Mouse (Mus musculus): Measurements from ENCODE around the gene Hsd3b7. TPM values are rescaled to one million over a fixed set of nuclear protein-coding genes. Genes with fewer than 3 reads are reported as not detected.
"Not testable (repeated sequence)": the region's sequence is repeated elsewhere in the genome, so short reads cannot be mapped to it uniquely, and the experiment has no call there.

The Hsd3b7 gene
- polyA plus RNA-seq, 1 experiment from 2014 or later, result 28.3 TPM

DNA sequence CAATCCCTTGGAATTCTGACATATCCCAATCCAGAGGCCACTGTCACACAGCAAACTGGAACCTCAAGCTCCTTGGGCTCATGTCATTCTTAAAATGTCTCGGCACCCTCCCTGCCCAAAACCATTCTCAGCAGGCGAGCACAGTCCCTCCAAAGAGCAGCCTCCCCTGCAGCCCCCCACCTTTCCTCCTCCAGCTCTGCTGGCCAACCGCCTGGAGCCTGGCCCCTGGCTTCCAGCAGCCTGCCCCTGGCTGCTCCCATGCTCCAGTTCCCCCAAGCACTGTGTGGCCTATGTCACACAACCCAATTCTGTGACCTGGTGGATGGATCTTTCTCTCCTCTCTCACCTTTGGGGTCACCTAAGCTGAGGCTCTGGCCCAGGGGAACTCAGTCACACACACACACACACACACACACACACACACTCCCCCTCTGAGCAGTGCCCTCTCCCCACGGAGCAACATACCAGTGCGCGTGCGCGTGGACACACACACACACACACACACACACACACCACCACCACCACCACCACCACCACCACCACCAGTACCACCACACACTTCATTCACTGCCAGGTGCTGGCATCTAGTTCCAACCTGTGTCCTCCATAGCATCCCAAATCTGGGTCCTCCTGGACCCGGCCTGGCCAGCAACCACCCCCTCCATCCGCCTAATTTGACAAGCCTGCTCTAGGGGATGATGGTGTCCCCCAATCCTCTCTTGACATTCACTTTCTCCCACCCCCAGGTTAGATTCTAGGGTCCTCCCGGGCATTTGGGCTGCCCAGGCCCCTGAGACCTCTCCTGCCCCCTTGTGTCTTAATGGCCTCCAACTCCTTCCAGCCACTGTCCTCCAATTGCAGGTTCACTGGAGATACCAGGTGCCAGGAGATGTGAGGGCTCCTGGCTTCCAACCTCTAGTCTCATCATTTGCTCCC lies 23.1 kb downstream of the Hsd3b7 start:
- Histone ChIP-seq H3K27me3 (ENCODE audit: insufficient read depth, low read length) (no peaks in the 10 kb centered on the region), H3K9ac (ENCODE audit: low read depth, low read length) (peak overlapping the region; percentile 73; the same call in 1 of the 2 replicates), H3K36me3 (ENCODE audit: insufficient read depth, low read length) (no peaks in the 10 kb centered on the region), H3K9me3 (replicated peaks; ENCODE audit: low read length) (no peaks in the 10 kb centered on the region), H3K4me2 (ENCODE audit: low read length) (peak overlapping the region; percentile 87), H3K4me1 (replicated peaks; ENCODE audit: insufficient read depth, low read length) (peaks cover 9% of the 10 kb centered on the region; the same call in 1 of the 2 replicates), H3K27ac (no peak overlapping the region), H3K4me3 (replicated peaks; ENCODE audit: low read depth, low read length) (peak overlapping the region; percentile 60)
- TF ChIP-seq CTCF (IDR thresholded peaks at IDR 0.05; ENCODE audit: low read depth), result peak; percentile 35; the same call in 1 of the 2 replicates
- WGBS, result 60% methylated on average over 11 of the region's 11 CpGs
- ATAC-seq (replicated peaks; ENCODE audit: low FRiP score, low read depth) (peak; percentile 23; the same call in 1 of the 2 replicates), DNase-seq (ENCODE audit: low spot score) (no peak)

DNA sequence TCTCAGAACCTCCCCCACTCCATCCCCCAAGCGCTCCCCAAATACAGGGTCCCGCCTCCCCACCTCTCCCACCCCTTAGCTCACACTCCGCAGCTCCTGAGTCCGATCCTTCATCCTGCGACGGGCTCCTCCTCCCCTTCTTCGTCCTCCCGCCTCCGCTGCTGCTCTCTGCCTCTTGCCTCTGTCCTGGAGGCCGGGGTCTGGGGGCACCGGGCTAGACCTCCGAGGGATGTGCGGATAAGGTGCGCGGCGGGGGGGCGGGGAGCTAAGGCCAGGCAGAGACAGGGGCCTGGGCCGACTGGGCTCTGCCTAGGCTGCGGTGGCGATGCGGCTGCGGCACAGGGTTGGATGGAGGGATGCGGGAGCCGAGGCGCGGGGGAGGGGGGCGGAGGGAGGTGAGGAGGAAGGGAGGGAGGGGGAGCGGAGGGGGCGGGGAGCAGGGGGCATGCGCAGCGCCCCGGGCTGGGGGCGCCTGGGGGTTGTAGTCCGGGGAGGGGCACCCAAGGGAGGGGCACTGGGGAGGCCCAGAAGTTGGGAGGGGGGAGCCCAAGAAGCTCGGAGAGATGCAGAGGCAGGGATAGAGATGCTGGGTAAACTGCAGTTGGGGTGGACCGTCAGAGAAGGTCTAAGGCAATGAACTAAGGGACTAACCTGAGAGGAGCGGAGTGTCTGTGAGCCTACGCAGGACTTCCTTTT lies 23.9 kb downstream of the Hsd3b7 start, which contains the start of the genes Stx4a and Stx1b:
Stx4a (plus strand) TSS at position 119 of the 696 bp plus-strand sequence.
Stx1b (minus strand) TSS at position 374 of the 696 bp plus-strand sequence.
- H3K4me1 ChIP-seq (replicated peaks; ENCODE audit: insufficient read depth, low read length), result peaks cover 9% of the 10 kb centered on the region; the same call in 1 of the 2 replicates
- peak; percentile 47; the same call in 1 of the 2 replicates for ATAC-seq (replicated peaks; ENCODE audit: low FRiP score, low read depth)
- peak within 1 kb of the TSS; percentile 60 for H3K4me3 ChIP-seq (replicated peaks; ENCODE audit: low read depth, low read length)
- no peaks in the 10 kb centered on the region for H3K36me3 ChIP-seq (ENCODE audit: insufficient read depth, low read length)
- H3K27ac ChIP-seq, result no peak within 1 kb of the TSS
- peak within 1 kb of the TSS; percentile 73 for H3K9ac ChIP-seq (ENCODE audit: low read depth, low read length)
- no peak for TF ChIP-seq CTCF (IDR thresholded peaks at IDR 0.05; ENCODE audit: low read depth)
- no peaks in the 10 kb centered on the region for H3K27me3 ChIP-seq (ENCODE audit: insufficient read depth, low read length)
- no peaks in the 10 kb centered on the region for H3K9me3 ChIP-seq (replicated peaks; ENCODE audit: low read length)
- DNase-seq (ENCODE audit: low spot score), result peak; percentile 52
- peak within 1 kb of the TSS; percentile 87 for H3K4me2 ChIP-seq (ENCODE audit: low read length)
- WGBS, result 3% methylated on average over 34 of the region's 38 CpGs

GRCm38 (mm10) chr7:127835550-127835949 lies 35.1 kb downstream of the Hsd3b7 start:
- WGBS, result 84% methylated on average over 2 of the region's 2 CpGs
- no peak for TF ChIP-seq CTCF (IDR thresholded peaks at IDR 0.05; ENCODE audit: low read depth)
- Histone ChIP-seq H3K4me3 (replicated peaks; ENCODE audit: low read depth, low read length) (no peak overlapping the region), H3K4me2 (ENCODE audit: low read length) (no peak overlapping the region), H3K27me3 (ENCODE audit: insufficient read depth, low read length) (no peaks in the 10 kb centered on the region), H3K36me3 (ENCODE audit: insufficient read depth, low read length) (no peaks in the 10 kb centered on the region), H3K4me1 (replicated peaks; ENCODE audit: insufficient read depth, low read length) (no peaks in the 10 kb centered on the region), H3K9ac (ENCODE audit: low read depth, low read length) (no peak overlapping the region), H3K9me3 (replicated peaks; ENCODE audit: low read length) (no peaks in the 10 kb centered on the region), H3K27ac (no peak overlapping the region)
- DNase-seq (ENCODE audit: low spot score) (no peak), ATAC-seq (replicated peaks; ENCODE audit: low FRiP score, low read depth) (no peak)

- no peak overlapping the region for H3K4me3 ChIP-seq (replicated peaks; ENCODE audit: low read depth, low read length)
- no peak overlapping the region for H3K4me2 ChIP-seq (ENCODE audit: low read length)
- TF ChIP-seq CTCF (IDR thresholded peaks at IDR 0.05; ENCODE audit: low read depth), result no peak
- H3K9ac ChIP-seq (ENCODE audit: low read depth, low read length), result no peak overlapping the region
- no peaks in the 10 kb centered on the region for H3K27me3 ChIP-seq (ENCODE audit: insufficient read depth, low read length)
- H3K4me1 ChIP-seq (replicated peaks; ENCODE audit: insufficient read depth, low read length), result no peaks in the 10 kb centered on the region
- no peak overlapping the region for H3K27ac ChIP-seq
- WGBS, result 94% methylated on average over 5 of the region's 5 CpGs
- no peaks in the 10 kb centered on the region for H3K36me3 ChIP-seq (ENCODE audit: insufficient read depth, low read length)
- ATAC-seq (replicated peaks; ENCODE audit: low FRiP score, low read depth) (no peak), DNase-seq (ENCODE audit: low spot score) (no peak)
- H3K9me3 ChIP-seq (replicated peaks; ENCODE audit: low read length), result no peaks in the 10 kb centered on the region
These were observed 37.1 kb downstream of the Hsd3b7 start for GRCm38 (mm10) chr7:127837473-127837872.

DNA sequence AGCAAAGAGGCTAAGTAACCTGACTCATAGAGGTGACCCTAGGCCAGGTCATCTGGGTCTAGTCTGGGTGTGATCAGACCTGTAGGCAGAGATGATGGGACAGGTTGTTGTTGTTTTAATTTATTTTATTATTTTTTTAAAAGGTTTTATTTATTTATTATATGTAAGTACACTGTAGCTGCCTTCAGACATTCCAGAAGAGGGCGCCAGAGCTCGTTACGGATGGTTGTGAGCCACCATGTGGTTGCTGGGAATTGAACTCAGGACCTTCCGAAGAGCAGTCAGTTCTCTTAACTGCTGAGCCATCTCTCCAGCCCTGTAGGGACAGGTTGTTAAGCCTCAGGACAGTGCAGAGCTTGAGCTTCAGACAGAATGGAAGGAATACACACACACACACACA lies 37.5 kb downstream of the Hsd3b7 start:
- H3K9ac ChIP-seq (ENCODE audit: low read depth, low read length); H3K4me1 ChIP-seq (replicated peaks; ENCODE audit: insufficient read depth, low read length); ATAC-seq (replicated peaks; ENCODE audit: low FRiP score, low read depth); H3K4me2 ChIP-seq (ENCODE audit: low read length); H3K27me3 ChIP-seq (ENCODE audit: insufficient read depth, low read length); H3K4me3 ChIP-seq (replicated peaks; ENCODE audit: low read depth, low read length); H3K36me3 ChIP-seq (ENCODE audit: insufficient read depth, low read length); DNase-seq (ENCODE audit: low spot score); H3K9me3 ChIP-seq (replicated peaks; ENCODE audit: low read length); H3K27ac ChIP-seq: not testable (repeated sequence)
- 72% methylated on average over 4 of the region's 4 CpGs for WGBS

DNA sequence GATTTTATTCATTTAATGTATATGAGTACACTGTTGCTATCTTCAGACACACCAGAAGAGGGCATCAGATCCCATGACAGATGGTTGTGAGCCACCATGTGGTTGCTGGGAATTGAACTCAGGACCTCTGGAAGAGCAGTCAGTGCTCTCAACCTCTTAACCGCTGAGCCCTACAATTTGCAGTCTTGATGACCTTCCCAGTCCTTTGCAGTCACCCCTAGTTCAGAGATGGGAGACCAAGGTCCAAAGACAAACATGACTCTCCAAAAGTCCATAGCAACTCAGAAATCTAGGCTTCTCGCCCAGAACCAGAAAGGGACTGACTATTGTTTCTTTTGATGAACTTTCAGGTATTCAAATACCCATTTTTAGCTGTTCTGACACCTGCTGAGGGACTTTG lies 39.6 kb downstream of the Hsd3b7 start:
- 93% methylated on average over 2 of the region's 2 CpGs for WGBS
- not testable (repeated sequence) for H3K4me3 ChIP-seq (replicated peaks; ENCODE audit: low read depth, low read length); H3K9ac ChIP-seq (ENCODE audit: low read depth, low read length); H3K4me2 ChIP-seq (ENCODE audit: low read length); ATAC-seq (replicated peaks; ENCODE audit: low FRiP score, low read depth); H3K27me3 ChIP-seq (ENCODE audit: insufficient read depth, low read length); DNase-seq (ENCODE audit: low spot score); H3K27ac ChIP-seq; H3K4me1 ChIP-seq (replicated peaks; ENCODE audit: insufficient read depth, low read length); H3K9me3 ChIP-seq (replicated peaks; ENCODE audit: low read length)
- 0 out of 2 replicates have a peak, but pooled peaks have one; percentile 16 for TF ChIP-seq CTCF (IDR thresholded peaks at IDR 0.05; ENCODE audit: low read depth)
- 0 out of 2 replicates have a peak, but pooled peaks cover 13% of the 10 kb centered on the region for H3K36me3 ChIP-seq (ENCODE audit: insufficient read depth, low read length)

All from kidney, postnatal 0 days (tissue).